Mouse (Mus musculus) large intestine, adult 2 months (tissue): ENCODE results near the gene Pcx. TPM values are rescaled to one million over a fixed set of nuclear protein-coding genes. Genes with fewer than 3 reads are reported as not detected.

Experiments used
- DNase-seq: peaks from one replicate; pipeline ENCODE4 v3.0.0-alpha.2; 2012; ENCODE audit warnings: low read depth, low spot score
- WGBS: fragments of 180-500 bp; shearing (Covaris S2); methylation state at CpG from one replicate; pipeline ENCODE4 v1.1.7; 2018; 5-methylcytosine and 5-hydroxymethylcytosine counted together
- polyA plus RNA-seq: library from polyadenylated mRNA; depleted of rRNA; stranded (reverse); fragments of >200 nt; gene quantifications from 2 replicates; pipeline ENCODE4 v1.2.3, GENCODE M21; 2012; rRNA removed

The Pcx gene
- 14.3 and 21.3 TPM in 2 replicates for polyA plus RNA-seq

DNA sequence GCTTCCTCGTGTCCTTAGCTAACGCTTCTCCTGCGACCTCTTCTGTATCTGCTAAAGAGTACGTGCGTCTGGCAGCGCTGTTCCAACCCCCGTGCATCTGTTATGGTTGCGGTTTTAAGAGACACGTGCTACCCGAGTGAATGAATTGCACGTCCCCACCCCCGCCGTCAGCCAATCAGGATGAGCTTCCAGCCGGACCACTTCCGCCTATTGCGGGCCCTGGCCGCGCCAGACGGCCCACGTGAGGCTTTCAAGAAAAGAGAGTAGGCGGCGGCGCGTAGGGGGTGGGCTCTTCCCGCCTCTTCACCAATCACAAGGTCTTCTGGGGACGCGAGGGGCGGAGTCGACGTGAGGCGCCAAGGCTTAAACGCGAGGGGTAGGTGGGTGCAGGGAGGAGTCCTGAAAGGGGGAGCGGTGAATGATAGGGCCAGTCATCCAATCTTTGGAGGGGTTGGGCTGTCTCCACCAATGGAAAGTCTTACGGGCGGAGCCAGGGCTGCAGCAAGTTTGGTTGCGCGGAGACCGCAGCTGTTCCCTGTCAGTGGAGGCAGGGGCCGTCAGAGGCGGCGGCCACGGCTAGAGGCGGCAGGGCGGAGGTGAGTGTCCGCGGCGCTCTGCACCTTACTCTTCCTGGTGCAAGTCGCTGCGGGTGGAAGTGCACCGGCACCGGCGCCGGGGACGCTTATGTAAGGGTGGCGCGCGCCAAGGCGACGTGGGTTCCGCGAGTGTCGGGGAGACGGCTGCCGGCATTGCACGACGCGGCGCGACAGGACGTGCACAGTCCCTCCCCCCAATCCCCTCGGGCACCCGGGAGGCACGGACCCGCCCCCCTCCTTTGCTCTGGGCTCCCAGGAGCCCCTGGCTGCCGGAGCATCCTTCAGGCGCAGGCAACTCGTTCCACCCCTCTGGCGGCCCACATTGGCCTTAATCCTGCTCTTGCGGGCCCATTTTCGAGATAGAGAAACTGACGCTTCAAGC lies at the start of gene Pcx:
Gene Pcx (plus strand): TSS at position 487 of the 978 bp plus-strand sequence.
- under 1% methylated on average over 82 of the region's 82 CpGs for WGBS
- peak; percentile 98 for DNase-seq

DNA sequence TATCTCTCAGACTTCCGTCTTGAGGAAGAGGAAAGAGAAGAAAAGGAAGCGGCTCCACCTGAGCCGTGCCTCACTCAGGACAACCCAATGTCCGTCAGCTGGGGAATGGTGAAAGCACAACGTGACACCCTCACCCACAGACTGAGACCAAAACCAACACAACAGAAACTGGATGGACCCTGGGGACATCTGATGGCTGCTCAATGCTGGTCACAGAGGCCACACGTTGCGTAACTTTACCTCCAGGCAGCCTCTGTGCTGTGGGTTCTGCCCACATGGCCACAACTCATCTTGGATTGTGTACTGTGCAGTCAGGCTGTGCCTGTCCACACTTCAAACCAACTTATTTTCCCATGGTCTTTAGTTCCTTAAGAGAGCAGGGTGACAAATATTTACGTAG lies 48.3 kb upstream of the Pcx start:
- 73% methylated on average over 8 of the region's 8 CpGs for WGBS

GRCm38 (mm10) chr19:4464666-4465065 lies 45.6 kb upstream of the Pcx start:
- no peak for DNase-seq
- 82% methylated on average over 4 of the region's 4 CpGs for WGBS

More for the DNA sequence above, 48.3 kb upstream of the Pcx start:
- no peak for DNase-seq

- WGBS = 34% methylated on average over 5 of the region's 5 CpGs
- DNase-seq = no peak
These were observed 41.9 kb upstream of the Pcx start for GRCm38 (mm10) chr19:4468363-4468762.

GRCm38 (mm10) chr19:4473549-4473948 lies 36.7 kb upstream of the Pcx start:
- WGBS = 83% methylated on average over 5 of the region's 5 CpGs
- no peak for DNase-seq

- DNase-seq = no peak
- 79% methylated on average over 3 of the region's 3 CpGs for WGBS
These were observed 35.5 kb upstream of the Pcx start for GRCm38 (mm10) chr19:4474739-4475138.

- DNase-seq = no peak
- WGBS = 86% methylated on average over 11 of the region's 11 CpGs
These were observed 34.9 kb upstream of the Pcx start for GRCm38 (mm10) chr19:4475224-4475925.

- WGBS = 1% methylated on average over 64 of the region's 70 CpGs
- DNase-seq = no peak
These were observed 33.5 kb upstream of the Pcx start for GRCm38 (mm10) chr19:4476601-4477257.

DNA sequence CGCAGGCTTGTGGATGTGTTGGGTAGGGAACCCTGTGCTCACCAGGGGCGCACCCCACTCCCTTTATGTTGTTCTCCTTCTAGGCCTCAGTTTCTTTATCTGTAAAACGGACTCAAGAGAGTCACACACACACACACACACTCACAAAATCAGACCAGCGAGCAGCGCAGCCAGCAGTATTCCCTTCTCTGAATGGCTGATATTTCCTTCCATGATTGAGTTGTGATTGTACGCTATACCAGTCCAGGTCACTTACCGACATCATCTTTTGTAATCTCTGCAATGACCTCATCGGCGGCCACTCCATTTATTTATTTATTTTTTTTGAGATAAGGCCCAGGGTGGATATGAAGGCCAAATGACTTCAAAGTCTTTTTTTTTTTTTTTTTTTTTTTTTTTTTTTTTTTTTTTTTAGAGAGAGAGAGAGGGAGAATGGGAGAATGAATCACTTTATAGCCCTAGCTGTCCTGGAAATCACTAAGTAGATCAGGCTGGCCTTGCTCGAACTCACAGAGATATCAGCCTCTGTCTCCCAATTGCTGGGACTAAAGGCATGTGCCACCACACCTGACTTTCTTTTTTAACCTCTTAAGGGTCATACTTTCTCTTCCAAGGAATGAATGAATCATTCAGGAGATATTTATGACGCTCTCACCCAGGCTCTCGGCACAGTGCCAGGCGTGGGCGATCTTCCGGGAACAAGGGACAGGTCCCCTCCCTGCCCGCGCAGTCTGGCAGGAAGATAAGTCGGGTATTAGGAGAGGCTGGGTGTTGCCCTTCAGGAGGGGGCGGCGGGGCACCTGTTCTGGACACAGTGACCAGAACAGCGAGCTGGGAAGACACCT lies 32.7 kb upstream of the Pcx start, which contains the start of gene Syt12:
Gene Syt12 (minus strand): TSS at position 103 of the 845 bp plus-strand sequence.
- WGBS = 8% methylated on average over 21 of the region's 21 CpGs

DNA sequence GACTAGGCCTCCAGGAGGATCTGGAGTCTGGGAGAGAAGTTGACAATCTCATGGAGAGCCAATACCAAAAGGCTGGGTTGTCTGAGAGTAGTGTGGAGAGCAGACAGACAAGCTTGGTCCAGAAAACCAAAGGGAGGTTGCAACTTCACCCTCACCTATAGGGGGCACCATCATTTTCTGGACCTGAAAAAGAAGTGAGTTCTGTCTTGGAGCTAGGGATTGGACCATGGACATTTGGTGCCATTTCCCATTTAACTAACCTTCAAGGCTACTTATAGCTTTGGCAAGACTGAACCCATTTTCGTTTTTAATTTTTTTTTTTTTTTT lies 32.1 kb upstream of the Pcx start:
- 15% methylated on average over 1 of the region's 1 CpGs for WGBS
- DNase-seq = no peak

More for the DNA sequence above, 32.7 kb upstream of the Pcx start, which contains the start of gene Syt12:
- peak; percentile 92 for DNase-seq

- DNase-seq = no peak
- WGBS = 85% methylated on average over 2 of the region's 2 CpGs
These were observed 30.2 kb upstream of the Pcx start for GRCm38 (mm10) chr19:4480041-4480440.

- WGBS = 23% methylated on average over 4 of the region's 4 CpGs
- no peak for DNase-seq
These were observed 28.9 kb upstream of the Pcx start for GRCm38 (mm10) chr19:4481326-4481725.

DNA sequence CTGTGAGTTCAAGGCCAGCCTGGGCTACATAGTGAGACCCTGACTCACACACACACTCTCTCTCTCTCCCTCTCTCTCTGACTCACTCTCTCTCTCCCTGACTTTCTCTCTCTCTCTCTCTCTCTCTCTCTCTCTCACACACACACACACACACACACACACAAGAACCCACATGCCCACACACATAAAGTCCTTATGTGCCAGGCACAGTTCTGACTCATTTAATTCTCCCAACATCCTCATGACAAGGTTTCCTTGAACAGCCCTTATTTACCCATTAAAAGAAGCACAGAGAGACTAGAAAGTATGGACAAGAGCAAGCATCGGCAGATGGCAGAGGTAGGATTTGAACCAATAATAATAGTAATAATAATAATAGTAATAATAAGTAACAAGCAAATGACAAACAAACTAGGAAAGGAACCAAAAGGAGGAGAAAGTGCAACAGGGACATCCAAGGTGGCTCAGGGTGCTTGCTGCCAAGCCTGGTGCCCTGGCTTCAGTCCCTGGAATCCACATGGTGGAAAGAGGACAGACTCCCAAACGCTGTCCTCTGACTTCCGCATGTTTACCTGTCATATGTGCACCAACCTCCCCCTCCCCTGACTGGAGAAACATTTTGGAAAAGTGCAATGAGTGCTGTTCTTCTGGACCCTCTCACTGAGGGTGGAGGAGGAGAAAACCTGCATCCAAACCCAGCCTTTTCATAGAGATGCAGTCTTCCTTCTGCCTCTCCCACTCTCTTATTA lies 28.0 kb upstream of the Pcx start:
- no peak for DNase-seq
- 89% methylated on average over 3 of the region's 3 CpGs for WGBS

GRCm38 (mm10) chr19:4485006-4485405 lies 25.3 kb upstream of the Pcx start:
- WGBS = 18% methylated on average over 5 of the region's 5 CpGs
- no peak for DNase-seq

DNA sequence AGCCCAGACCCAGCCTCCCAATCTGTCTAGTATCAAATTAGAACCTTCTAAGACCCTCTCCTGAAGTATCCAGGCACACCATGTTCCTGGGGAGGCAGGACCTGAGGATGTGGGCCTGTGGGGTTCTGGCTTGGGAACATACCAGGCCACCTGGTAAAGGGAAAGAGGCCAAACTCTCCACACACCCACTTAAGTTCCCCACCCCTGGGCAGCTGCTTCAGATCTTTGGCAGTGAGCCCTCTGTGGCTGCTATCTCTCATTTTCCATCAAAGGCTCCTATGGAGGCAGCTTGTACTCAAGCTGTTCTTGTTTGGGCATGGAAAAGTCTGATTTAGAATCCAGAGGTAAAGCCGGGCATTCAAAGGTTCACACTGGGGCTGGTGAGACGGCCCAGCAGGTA lies 22.4 kb upstream of the Pcx start:
- DNase-seq = no peak
- WGBS = 30% methylated on average over 2 of the region's 2 CpGs

GRCm38 (mm10) chr19:4491080-4491695 lies 19.1 kb upstream of the Pcx start:
- 77% methylated on average over 10 of the region's 10 CpGs for WGBS
- DNase-seq = no peak

GRCm38 (mm10) chr19:4492526-4493296 lies 17.6 kb upstream of the Pcx start:
- WGBS = 55% methylated on average over 9 of the region's 9 CpGs
- DNase-seq = no peak
